Mouse (Mus musculus) midbrain, embryonic 12.5 days (tissue): ENCODE results near the gene Stk10. TPM values are rescaled to one million over a fixed set of nuclear protein-coding genes. Genes with fewer than 3 reads are reported as not detected.
A peak's percentile ranks its signal among the peaks of the same experiment; 100 is the strongest.

Source experiments
- ATAC-seq: fragments of 200-750 bp; cut with Nextera tagmentation; 2 replicates; pipeline ENCODE4 v1.8.0; 2017; ENCODE audit warnings: low read depth, moderate TSS enrichment, moderate library complexity; ENCODE audit not compliant: low FRiP score
- H3K27ac ChIP-seq: fragments of 300-500 bp; sonication (generic); replicated peaks from 2 replicates; pipeline ENCODE4 v1.5.1; 2016; ENCODE audit warnings: mild to moderate bottlenecking
- H3K27me3 ChIP-seq: fragments of 300-500 bp; sonication (generic); 2 replicates; pipeline ENCODE4 v1.6.1; 2016; ENCODE audit warnings: mild to moderate bottlenecking
- H3K36me3 ChIP-seq: fragments of 300-500 bp; sonication (generic); 2 replicates; pipeline ENCODE4 v1.6.1; 2016
- H3K4me1 ChIP-seq: fragments of 300-500 bp; sonication (generic); 2 replicates; pipeline ENCODE4 v1.6.1; 2016
- H3K4me2 ChIP-seq: fragments of 300-500 bp; sonication (generic); replicated peaks from 2 replicates; pipeline ENCODE4 v1.6.1; 2016; ENCODE audit warnings: mild to moderate bottlenecking, moderate library complexity
- H3K4me3 ChIP-seq: fragments of 300-500 bp; sonication (generic); 2 replicates; pipeline ENCODE4 v1.5.1; 2016; ENCODE audit warnings: mild to moderate bottlenecking
- H3K9ac ChIP-seq: fragments of 300-500 bp; sonication (generic); replicated peaks from 2 replicates; pipeline ENCODE4 v1.6.1; 2016; ENCODE audit warnings: mild to moderate bottlenecking, moderate library complexity
- H3K9me3 ChIP-seq: fragments of 300-500 bp; sonication (generic); 2 replicates; pipeline ENCODE4 v1.6.1; 2016; ENCODE audit warnings: mild to moderate bottlenecking
- WGBS: fragments of 180-500 bp; shearing (Covaris S2); methylation state at CpG from one replicate; pipeline ENCODE4 v1.1.7; 2016; 5-methylcytosine and 5-hydroxymethylcytosine counted together
- polyA plus RNA-seq: library from polyadenylated mRNA; unstranded; fragments of >200 nt; fragmentation: Nextera tagmentation; extraction: Ambion mirVana; gene quantifications from 2 replicates; pipeline ENCODE4 v1.2.1, GENCODE M21; 2016

Stk10 gene
- polyA plus RNA-seq, 1 experiment from 2014 or later: 1.8 TPM

DNA sequence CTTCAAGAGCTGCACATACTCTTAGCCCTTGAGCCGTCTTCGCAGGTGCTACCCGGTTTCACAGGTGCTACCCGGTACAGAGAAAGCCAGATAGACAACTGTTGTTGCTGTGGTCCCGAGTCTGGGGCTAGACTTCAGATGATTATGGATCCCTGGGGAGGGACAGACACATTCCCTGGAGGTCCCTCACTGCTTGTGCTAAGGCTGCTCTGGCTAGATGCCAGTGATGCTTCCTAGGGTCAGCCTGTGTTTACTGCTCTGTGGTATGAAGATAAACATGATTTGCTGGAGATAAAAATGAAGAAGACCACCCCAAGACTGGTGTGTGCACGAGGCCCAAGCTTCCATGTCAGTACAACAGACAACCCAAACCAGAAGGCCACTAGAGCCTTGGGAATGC, 10.9 kb downstream of the Stk10 start:
- WGBS: 88% methylated on average over 6 of the region's 6 CpGs
- Histone ChIP-seq H3K4me3 (no peak overlapping the region), H3K27ac (no peak overlapping the region), H3K9me3 (no peaks in the 10 kb centered on the region), H3K36me3 (no peaks in the 10 kb centered on the region), H3K4me1 (peaks cover 5% of the 10 kb centered on the region; the same call in 1 of the 2 replicates), H3K9ac (no peak overlapping the region), H3K27me3 (peaks cover 12% of the 10 kb centered on the region; the same call in 1 of the 2 replicates), H3K4me2 (no peak overlapping the region)
- no peak for ATAC-seq

GRCm38 (mm10) chr11:32544497-32544896, 11.4 kb downstream of the Stk10 start:
- peaks cover 12% of the 10 kb centered on the region; the same call in 1 of the 2 replicates for H3K27me3 ChIP-seq
- no peak overlapping the region for H3K9ac ChIP-seq
- no peaks in the 10 kb centered on the region for H3K9me3 ChIP-seq
- 88% methylated on average over 5 of the region's 5 CpGs for WGBS
- no peak overlapping the region for H3K27ac ChIP-seq
- H3K4me3 ChIP-seq: no peak overlapping the region
- no peak overlapping the region for H3K4me2 ChIP-seq
- no peak for ATAC-seq
- peaks cover 10% of the 10 kb centered on the region for H3K4me1 ChIP-seq
- no peaks in the 10 kb centered on the region for H3K36me3 ChIP-seq

DNA sequence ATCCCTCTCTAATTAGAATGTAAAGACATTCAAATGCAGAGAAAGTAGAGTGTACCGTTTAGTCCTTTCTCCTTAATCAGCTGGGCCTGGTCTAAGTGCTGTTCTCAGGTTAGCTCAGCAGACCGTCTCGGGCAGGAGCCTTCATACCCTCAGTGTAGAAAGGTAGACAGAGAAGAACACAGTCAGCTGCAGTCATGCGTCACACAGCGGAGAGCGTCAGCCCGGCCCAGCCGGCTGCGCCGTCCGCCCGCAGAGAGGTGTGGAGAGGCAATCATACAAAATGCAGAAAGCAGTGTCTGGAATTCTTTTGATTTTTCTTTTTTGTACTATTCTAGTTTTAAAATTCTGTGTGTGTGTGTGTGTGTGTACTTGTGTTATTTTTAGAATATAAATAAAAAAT, 12.5 kb downstream of the Stk10 start:
- H3K27ac ChIP-seq: no peak overlapping the region
- no peak overlapping the region for H3K4me3 ChIP-seq
- H3K4me1 ChIP-seq: peaks cover 18% of the 10 kb centered on the region
- H3K27me3 ChIP-seq: peaks cover 6% of the 10 kb centered on the region; the same call in 1 of the 2 replicates
- no peaks in the 10 kb centered on the region for H3K36me3 ChIP-seq
- H3K4me2 ChIP-seq: no peak overlapping the region
- ATAC-seq: no peak
- H3K9ac ChIP-seq: no peak overlapping the region
- 56% methylated on average over 12 of the region's 12 CpGs for whole genome bisulfite sequencing
- no peaks in the 10 kb centered on the region for H3K9me3 ChIP-seq

- Histone ChIP-seq H3K36me3 (no peaks in the 10 kb centered on the region), H3K4me3 (no peak overlapping the region), H3K4me2 (no peak overlapping the region), H3K4me1 (peaks cover 19% of the 10 kb centered on the region), H3K9ac (no peak overlapping the region), H3K27ac (no peak overlapping the region), H3K9me3 (no peaks in the 10 kb centered on the region), H3K27me3 (peaks cover 5% of the 10 kb centered on the region; the same call in 1 of the 2 replicates)
- 90% methylated on average over 5 of the region's 5 CpGs for WGBS
- no peak for ATAC-seq
These were observed 13.4 kb downstream of the Stk10 start for GRCm38 (mm10) chr11:32546483-32546882.

GRCm38 (mm10) chr11:32547391-32547947, 14.4 kb downstream of the Stk10 start:
- Histone ChIP-seq H3K27me3 (no peaks in the 10 kb centered on the region; the same call in 1 of the 2 replicates), H3K4me1 (peaks cover 29% of the 10 kb centered on the region), H3K4me2 (no peak overlapping the region), H3K4me3 (no peak overlapping the region), H3K27ac (no peak overlapping the region), H3K36me3 (no peaks in the 10 kb centered on the region), H3K9ac (no peak overlapping the region), H3K9me3 (no peaks in the 10 kb centered on the region)
- no peak for ATAC-seq
- 83% methylated on average over 10 of the region's 10 CpGs for WGBS

GRCm38 (mm10) chr11:32548240-32548639, 15.1 kb downstream of the Stk10 start:
- peaks cover 34% of the 10 kb centered on the region for H3K4me1 ChIP-seq
- 87% methylated on average over 4 of the region's 4 CpGs for WGBS
- no peak overlapping the region for H3K4me2 ChIP-seq
- no peaks in the 10 kb centered on the region for H3K36me3 ChIP-seq
- H3K9ac ChIP-seq: no peak overlapping the region
- H3K4me3 ChIP-seq: no peak overlapping the region
- no peak overlapping the region for H3K27ac ChIP-seq
- no peaks in the 10 kb centered on the region for H3K9me3 ChIP-seq
- no peak for ATAC-seq
- H3K27me3 ChIP-seq: no peaks in the 10 kb centered on the region; the same call in 1 of the 2 replicates

GRCm38 (mm10) chr11:32549236-32549635, 16.1 kb downstream of the Stk10 start:
- no peaks in the 10 kb centered on the region for H3K36me3 ChIP-seq
- H3K27me3 ChIP-seq: no peaks in the 10 kb centered on the region; the same call in 1 of the 2 replicates
- ATAC-seq: no peak
- 73% methylated on average over 6 of the region's 6 CpGs for WGBS
- H3K9ac ChIP-seq: no peak overlapping the region
- H3K4me3 ChIP-seq: no peak overlapping the region
- no peak overlapping the region for H3K4me2 ChIP-seq
- peaks cover 38% of the 10 kb centered on the region for H3K4me1 ChIP-seq
- no peaks in the 10 kb centered on the region for H3K9me3 ChIP-seq
- no peak overlapping the region for H3K27ac ChIP-seq

GRCm38 (mm10) chr11:32550102-32550501, 17.0 kb downstream of the Stk10 start:
- H3K4me1 ChIP-seq: peaks cover 38% of the 10 kb centered on the region
- H3K4me2 ChIP-seq: no peak overlapping the region
- 59% methylated on average over 4 of the region's 4 CpGs for WGBS
- H3K36me3 ChIP-seq: no peaks in the 10 kb centered on the region
- no peak overlapping the region; the same call in 1 of the 2 replicates for H3K27ac ChIP-seq
- no peak for ATAC-seq
- H3K9me3 ChIP-seq: no peaks in the 10 kb centered on the region
- no peak overlapping the region for H3K4me3 ChIP-seq
- H3K27me3 ChIP-seq: no peaks in the 10 kb centered on the region; the same call in 1 of the 2 replicates
- no peak overlapping the region for H3K9ac ChIP-seq

- H3K36me3 ChIP-seq: no peaks in the 10 kb centered on the region
- ATAC-seq: no peak
- no peak overlapping the region for H3K27ac ChIP-seq
- H3K4me3 ChIP-seq: no peak overlapping the region
- peaks cover 38% of the 10 kb centered on the region for H3K4me1 ChIP-seq
- no peak overlapping the region for H3K4me2 ChIP-seq
- WGBS: 99% methylated on average over 4 of the region's 4 CpGs
- no peak overlapping the region for H3K9ac ChIP-seq
- no peaks in the 10 kb centered on the region; the same call in 1 of the 2 replicates for H3K27me3 ChIP-seq
- no peaks in the 10 kb centered on the region for H3K9me3 ChIP-seq
These were observed 18.0 kb downstream of the Stk10 start for GRCm38 (mm10) chr11:32551056-32551455.

- no peaks in the 10 kb centered on the region for H3K36me3 ChIP-seq
- no peak overlapping the region for H3K4me2 ChIP-seq
- H3K27me3 ChIP-seq: no peaks in the 10 kb centered on the region; the same call in 1 of the 2 replicates
- 70% methylated on average over 12 of the region's 12 CpGs for WGBS
- 0 out of 2 replicates have a peak, but pooled peaks have one; percentile 31 for ATAC-seq
- H3K9ac ChIP-seq: no peak overlapping the region
- H3K9me3 ChIP-seq: no peaks in the 10 kb centered on the region
- peaks cover 38% of the 10 kb centered on the region for H3K4me1 ChIP-seq
- no peak overlapping the region for H3K4me3 ChIP-seq
- no peak overlapping the region for H3K27ac ChIP-seq
These were observed 18.6 kb downstream of the Stk10 start for GRCm38 (mm10) chr11:32551579-32552297.

DNA sequence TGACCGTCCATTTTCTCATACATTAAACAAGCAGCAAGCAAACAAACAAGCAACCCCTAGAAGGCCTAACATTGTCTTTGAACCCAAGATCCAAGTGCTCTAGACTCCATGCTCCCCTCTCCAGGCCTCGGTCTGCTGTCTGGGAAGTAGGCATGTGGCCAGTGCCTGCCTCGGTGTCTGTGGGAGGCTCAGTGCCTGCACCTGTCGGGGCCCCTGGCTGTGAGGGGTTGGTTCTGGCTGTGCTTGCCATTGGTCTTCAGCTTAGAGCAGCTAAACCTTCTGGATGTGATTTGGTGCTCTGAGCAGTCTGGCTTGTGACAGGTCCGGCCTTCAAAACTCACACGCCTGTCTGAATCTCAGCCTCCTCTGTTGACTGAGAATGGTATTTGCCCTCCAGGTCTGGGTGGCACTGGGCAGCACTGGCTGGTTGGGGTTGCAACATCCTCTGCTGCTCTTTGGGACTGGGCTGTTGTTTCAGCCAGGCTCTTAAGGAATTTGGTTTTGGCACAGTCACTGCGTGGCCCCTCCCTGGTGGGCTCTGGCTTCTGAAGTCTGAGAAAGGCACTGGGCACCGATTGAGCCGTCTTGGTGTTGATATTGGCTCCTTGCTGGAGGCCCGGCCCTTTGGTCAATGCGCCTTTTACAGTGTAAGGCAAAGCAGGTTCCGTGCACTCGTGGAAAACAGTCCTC, 19.4 kb downstream of the Stk10 start:
- Histone ChIP-seq H3K9me3 (no peaks in the 10 kb centered on the region), H3K4me3 (no peak overlapping the region), H3K9ac (no peak overlapping the region), H3K36me3 (no peaks in the 10 kb centered on the region), H3K4me1 (peaks cover 38% of the 10 kb centered on the region), H3K27me3 (no peaks in the 10 kb centered on the region; the same call in 1 of the 2 replicates), H3K4me2 (no peak overlapping the region), H3K27ac (no peak overlapping the region)
- ATAC-seq: no peak
- WGBS: 77% methylated on average over 13 of the region's 13 CpGs
